Mouse (Mus musculus) adrenal gland, adult 10 weeks (tissue): ENCODE data around the gene Aatk. TPM values are rescaled to one million over a fixed set of nuclear protein-coding genes. Genes with fewer than 3 reads are reported as not detected.

Experiments
- polyA plus RNA-seq: library from polyadenylated mRNA; stranded (reverse); fragments of 350-450 nt; fragmentation: Illumina TruSeq; extraction: RNeasy Lipid Tissue Mini Kit (QIAGEN cat#74804); gene quantifications from one replicate; pipeline ENCODE4 v1.2.3, GENCODE M21; 2014; ENCODE audit warnings: low read depth, low replicate concordance

Gene Aatk
- polyA plus RNA-seq, result 0.87 TPM

GRCm38 (mm10) chr11:120046553-120047191 is at the start of gene Aatk:
TSS of gene Aatk (minus strand) at chr11:120047167.

GRCm38 (mm10) chr11:120086702-120087152 is 39.8 kb upstream of the Aatk start, which contains the start of gene Cep131:
TSS of gene Cep131 (minus strand) at chr11:120086827.

Other genes starting within 250 kb of the Aatk start
- gene Chmp6, start 133.7 kb downstream of the Aatk start, polyA plus RNA-seq, result 0.76 TPM
- gene Baiap2, start 104.4 kb downstream of the Aatk start, polyA plus RNA-seq, result 1.5 TPM
- gene Cep131, start 39.7 kb upstream of the Aatk start, polyA plus RNA-seq, result 5.1 TPM
- 0.47 TPM for gene Tepsin, start 51.6 kb upstream of the Aatk start, polyA plus RNA-seq
- 2.3 TPM for gene Ndufaf8, start 51.8 kb upstream of the Aatk start, polyA plus RNA-seq
- 3.6 TPM for gene Slc38a10, start 104.2 kb upstream of the Aatk start, polyA plus RNA-seq
- gene Bahcc1, start 185.8 kb upstream of the Aatk start, polyA plus RNA-seq, result 1.7 TPM